Mouse (Mus musculus): ENCODE results near the gene Ptch1.

- TF ChIP-seq CTCF (IDR thresholded peaks at IDR 0.05; ENCODE audit: low read depth, low read length) (no peak), TAL1 (conservative IDR thresholded peaks at IDR 0.05; ENCODE audit: low read depth, low read length) (no peak)
Observed at GRCm38 (mm10) chr13:63551552-63552290, 21.7 kb downstream of the Ptch1 start.

All from G1E (cell line).